Mouse (Mus musculus): ENCODE measurements around the gene Hlcs. TPM values are rescaled to one million over a fixed set of nuclear protein-coding genes. Genes with fewer than 3 reads are reported as not detected.
A peak's percentile ranks its signal among the peaks of the same experiment; 100 is the strongest.

The Hlcs gene
- polyA plus RNA-seq, 1 experiment = 17.5 TPM

- H3K4me1 ChIP-seq (ENCODE audit: control insufficient read depth, insufficient read depth, low read length) = peaks cover 10% of the 10 kb centered on the region
- H3K27ac ChIP-seq (ENCODE audit: insufficient read depth, low read length) = no peak overlapping the region
- TF ChIP-seq CTCF (IDR thresholded peaks at IDR 0.05; ENCODE audit: borderline replicate concordance, insufficient read depth, low read depth, low read length) (no peak), POLR2A (IDR thresholded peaks at IDR 0.05; ENCODE audit: borderline replicate concordance, insufficient read depth, low read length) (no peak)
- no peak for DNase-seq
- no peaks in the 10 kb centered on the region for H3K27me3 ChIP-seq (ENCODE audit: control insufficient read depth, insufficient read depth, low read length)
- 85% methylated on average over 12 of the region's 12 CpGs for WGBS
- no peak overlapping the region for H3K4me3 ChIP-seq (replicated peaks; ENCODE audit: insufficient read depth, low read depth, low read length)
These were observed 58.9 kb downstream of the Hlcs start for GRCm38 (mm10) chr16:94254415-94254891.

GRCm38 (mm10) chr16:94253671-94254414 lies 59.5 kb downstream of the Hlcs start:
- WGBS = 88% methylated on average over 24 of the region's 24 CpGs
- no peak for TF ChIP-seq CTCF (IDR thresholded peaks at IDR 0.05; ENCODE audit: borderline replicate concordance, insufficient read depth, low read depth, low read length)
- no peak for TF ChIP-seq POLR2A (IDR thresholded peaks at IDR 0.05; ENCODE audit: borderline replicate concordance, insufficient read depth, low read length)
- H3K27ac ChIP-seq (ENCODE audit: insufficient read depth, low read length) = no peak overlapping the region
- no peak for DNase-seq
- no peak overlapping the region for H3K4me3 ChIP-seq (replicated peaks; ENCODE audit: insufficient read depth, low read depth, low read length)
- H3K27me3 ChIP-seq (ENCODE audit: control insufficient read depth, insufficient read depth, low read length) = no peaks in the 10 kb centered on the region
- H3K4me1 ChIP-seq (ENCODE audit: control insufficient read depth, insufficient read depth, low read length) = peaks cover 10% of the 10 kb centered on the region

GRCm38 (mm10) chr16:94251756-94252155 lies 61.6 kb downstream of the Hlcs start:
- Histone ChIP-seq H3K27me3 (ENCODE audit: control insufficient read depth, insufficient read depth, low read length) (no peaks in the 10 kb centered on the region), H3K4me1 (ENCODE audit: control insufficient read depth, insufficient read depth, low read length) (peaks cover 15% of the 10 kb centered on the region), H3K4me3 (replicated peaks; ENCODE audit: insufficient read depth, low read depth, low read length) (no peak overlapping the region), H3K27ac (ENCODE audit: insufficient read depth, low read length) (no peak overlapping the region)
- no peak for DNase-seq
- no peak for TF ChIP-seq POLR2A (IDR thresholded peaks at IDR 0.05; ENCODE audit: borderline replicate concordance, insufficient read depth, low read length)
- 95% methylated on average over 13 of the region's 13 CpGs for WGBS

- DNase-seq = peak in 1 of 2 experiments; percentile 58
- H3K27ac ChIP-seq (ENCODE audit: insufficient read depth, low read length) = peak overlapping the region; percentile 7; the same call in 1 of the 2 replicates
- no peaks in the 10 kb centered on the region for H3K27me3 ChIP-seq (ENCODE audit: control insufficient read depth, insufficient read depth, low read length)
- TF ChIP-seq CTCF (IDR thresholded peaks at IDR 0.05; ENCODE audit: borderline replicate concordance, insufficient read depth, low read depth, low read length) (no peak), POLR2A (IDR thresholded peaks at IDR 0.05; ENCODE audit: borderline replicate concordance, insufficient read depth, low read length) (no peak)
- H3K4me1 ChIP-seq (ENCODE audit: control insufficient read depth, insufficient read depth, low read length) = peaks cover 19% of the 10 kb centered on the region
- no peak overlapping the region for H3K4me3 ChIP-seq (replicated peaks; ENCODE audit: insufficient read depth, low read depth, low read length)
- WGBS = 59% methylated on average over 15 of the region's 15 CpGs
These were observed 62.6 kb downstream of the Hlcs start for GRCm38 (mm10) chr16:94250640-94251349.

GRCm38 (mm10) chr16:94250136-94250535 lies 63.2 kb downstream of the Hlcs start:
- peak overlapping the region; percentile 7; the same call in 1 of the 2 replicates for H3K27ac ChIP-seq (ENCODE audit: insufficient read depth, low read length)
- TF ChIP-seq POLR2A (IDR thresholded peaks at IDR 0.05; ENCODE audit: borderline replicate concordance, insufficient read depth, low read length) (no peak), CTCF (IDR thresholded peaks at IDR 0.05; ENCODE audit: borderline replicate concordance, insufficient read depth, low read depth, low read length) (no peak)
- 79% methylated on average over 12 of the region's 12 CpGs for WGBS

GRCm38 (mm10) chr16:94249666-94250065 lies 63.7 kb downstream of the Hlcs start:
- Histone ChIP-seq H3K27me3 (ENCODE audit: control insufficient read depth, insufficient read depth, low read length) (no peaks in the 10 kb centered on the region), H3K4me1 (ENCODE audit: control insufficient read depth, insufficient read depth, low read length) (peaks cover 21% of the 10 kb centered on the region), H3K27ac (ENCODE audit: insufficient read depth, low read length) (no peak overlapping the region), H3K4me3 (replicated peaks; ENCODE audit: insufficient read depth, low read depth, low read length) (no peak overlapping the region)
- WGBS = 97% methylated on average over 10 of the region's 10 CpGs
- DNase-seq = no peak
- no peak for TF ChIP-seq CTCF (IDR thresholded peaks at IDR 0.05; ENCODE audit: borderline replicate concordance, insufficient read depth, low read depth, low read length)
- TF ChIP-seq POLR2A (IDR thresholded peaks at IDR 0.05; ENCODE audit: borderline replicate concordance, insufficient read depth, low read length) = no peak

More at GRCm38 (mm10) chr16:94250136-94250535, 63.2 kb downstream of the Hlcs start:
- H3K4me1 ChIP-seq (ENCODE audit: control insufficient read depth, insufficient read depth, low read length) = peaks cover 21% of the 10 kb centered on the region
- no peak overlapping the region for H3K4me3 ChIP-seq (replicated peaks; ENCODE audit: insufficient read depth, low read depth, low read length)
- H3K27me3 ChIP-seq (ENCODE audit: control insufficient read depth, insufficient read depth, low read length) = no peaks in the 10 kb centered on the region
- DNase-seq = no peak

GRCm38 (mm10) chr16:94248721-94249120 lies 64.7 kb downstream of the Hlcs start:
- H3K27ac ChIP-seq (ENCODE audit: insufficient read depth, low read length) = no peak overlapping the region
- WGBS = 48% methylated on average over 15 of the region's 15 CpGs
- no peak overlapping the region for H3K4me3 ChIP-seq (replicated peaks; ENCODE audit: insufficient read depth, low read depth, low read length)
- TF ChIP-seq CTCF (IDR thresholded peaks at IDR 0.05; ENCODE audit: borderline replicate concordance, insufficient read depth, low read depth, low read length) = no peak
- TF ChIP-seq POLR2A (IDR thresholded peaks at IDR 0.05; ENCODE audit: borderline replicate concordance, insufficient read depth, low read length) = no peak
- H3K27me3 ChIP-seq (ENCODE audit: control insufficient read depth, insufficient read depth, low read length) = no peaks in the 10 kb centered on the region
- H3K4me1 ChIP-seq (ENCODE audit: control insufficient read depth, insufficient read depth, low read length) = peaks cover 26% of the 10 kb centered on the region
- peak in 1 of 2 experiments; percentile 45 for DNase-seq

Measured in cerebellum, adult 2 months (tissue).